Mouse (Mus musculus): ENCODE measurements around the gene Zmiz1. TPM values are rescaled to one million over a fixed set of nuclear protein-coding genes. Genes with fewer than 3 reads are reported as not detected.
A peak's percentile ranks its signal among the peaks of the same experiment; 100 is the strongest.

Zmiz1 gene
- polyA plus RNA-seq, 1 experiment from 2014 or later = 34.2 TPM

DNA sequence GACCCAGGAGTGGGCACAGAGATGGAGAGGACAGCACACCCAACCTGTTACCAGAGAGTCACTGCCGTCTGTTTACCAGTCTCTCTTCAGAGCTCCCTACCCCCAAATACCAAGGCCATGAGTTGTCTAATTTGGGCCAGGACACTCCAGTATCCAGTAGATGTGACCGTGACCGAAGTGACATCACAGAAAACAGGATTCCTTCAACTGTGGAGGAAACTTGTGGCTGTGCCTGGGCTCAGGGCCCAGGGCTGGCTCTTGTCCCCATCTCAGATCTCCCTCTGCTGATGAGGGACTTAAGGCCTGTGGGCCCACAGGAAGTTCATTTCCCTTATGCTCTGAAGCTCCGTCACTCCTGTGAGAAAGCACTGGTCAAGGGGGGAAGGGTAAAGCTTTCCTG, 249.5 kb downstream of the Zmiz1 start:
- H3K9ac ChIP-seq = peak overlapping the region; percentile 21; the same call in 1 of the 2 replicates
- no peak for ATAC-seq (ENCODE audit: insufficient number of reproducible peaks, low FRiP score)

DNA sequence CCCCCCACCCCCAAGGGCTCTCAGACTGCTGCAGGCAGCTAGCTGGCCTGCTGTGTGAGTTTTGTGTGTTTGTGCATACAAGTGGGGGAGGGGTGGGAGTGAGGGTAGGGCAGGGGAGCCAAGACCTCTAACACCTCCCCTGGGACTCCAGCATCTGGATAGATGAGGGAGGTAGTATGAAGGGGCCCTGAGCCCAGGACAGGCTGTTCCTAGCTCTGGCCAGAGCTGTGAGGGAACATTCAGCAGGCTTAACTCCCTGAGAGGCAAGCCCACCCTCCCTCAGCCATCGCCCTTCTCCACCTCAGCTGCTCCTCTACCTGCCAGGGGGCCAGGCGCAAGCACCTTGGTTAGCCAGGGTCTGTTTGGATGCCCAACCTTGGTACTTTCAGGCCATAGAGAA, 249.9 kb downstream of the Zmiz1 start:
- H3K4me3 ChIP-seq = no peak overlapping the region
- WGBS = 87% methylated on average over 2 of the region's 2 CpGs
- peak overlapping the region; percentile 67 for H3K27ac ChIP-seq (ENCODE audit: poor library complexity, severe bottlenecking)
- H3K4me2 ChIP-seq = peak overlapping the region; percentile 2
- peaks cover 58% of the 10 kb centered on the region for H3K4me1 ChIP-seq (replicated peaks)
- ATAC-seq (ENCODE audit: insufficient number of reproducible peaks, low FRiP score) = no peak
- no peaks in the 10 kb centered on the region for H3K27me3 ChIP-seq (replicated peaks)
- no peaks in the 10 kb centered on the region for H3K9me3 ChIP-seq (replicated peaks)
- peak overlapping the region; percentile 21; the same call in 1 of the 2 replicates for H3K9ac ChIP-seq
- H3K36me3 ChIP-seq = peaks cover 4% of the 10 kb centered on the region; the same call in 1 of the 2 replicates

More for the DNA sequence above, 249.5 kb downstream of the Zmiz1 start:
- Histone ChIP-seq H3K9me3 (replicated peaks) (no peaks in the 10 kb centered on the region), H3K27ac (ENCODE audit: poor library complexity, severe bottlenecking) (peak overlapping the region; percentile 67), H3K36me3 (no peaks in the 10 kb centered on the region), H3K4me3 (no peak overlapping the region), H3K4me2 (0 out of 2 replicates have a peak overlapping the region, but pooled peaks have one; percentile 2), H3K27me3 (replicated peaks) (no peaks in the 10 kb centered on the region), H3K4me1 (replicated peaks) (peaks cover 53% of the 10 kb centered on the region)
- WGBS = 46% methylated on average over 4 of the region's 4 CpGs

- Histone ChIP-seq H3K27ac (ENCODE audit: poor library complexity, severe bottlenecking) (peak overlapping the region; percentile 80), H3K36me3 (peaks cover 16% of the 10 kb centered on the region), H3K9ac (no peak overlapping the region), H3K27me3 (replicated peaks) (no peaks in the 10 kb centered on the region), H3K4me3 (no peak overlapping the region), H3K4me1 (replicated peaks) (peaks cover 59% of the 10 kb centered on the region), H3K4me2 (no peak overlapping the region), H3K9me3 (replicated peaks) (no peaks in the 10 kb centered on the region)
- WGBS = 18% methylated on average over 4 of the region's 4 CpGs
- peak; percentile 41; the same call in 1 of the 2 replicates for ATAC-seq (ENCODE audit: insufficient number of reproducible peaks, low FRiP score)
These were observed 251.1 kb downstream of the Zmiz1 start for GRCm38 (mm10) chr14:25710073-25710472.

DNA sequence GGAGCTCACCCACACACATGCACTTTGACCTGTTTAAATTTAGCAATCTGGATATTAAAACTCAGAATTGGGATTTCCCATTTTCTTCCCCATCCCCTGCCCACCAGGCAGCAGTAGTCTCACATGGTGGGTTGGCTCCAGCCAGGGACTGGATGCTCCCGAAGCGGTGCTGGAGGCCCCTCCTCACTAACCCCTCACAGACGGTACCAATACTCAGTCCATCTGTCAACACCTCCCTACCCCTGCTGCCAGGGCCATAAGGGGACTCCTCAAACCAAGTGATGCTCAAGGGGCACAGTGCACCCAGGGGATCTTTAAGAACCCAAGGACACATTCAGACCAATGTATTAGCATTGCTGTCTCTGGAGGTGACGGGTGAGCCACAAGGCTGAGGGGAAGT, 251.7 kb downstream of the Zmiz1 start:
- H3K36me3 ChIP-seq = peaks cover 22% of the 10 kb centered on the region
- no peak overlapping the region for H3K4me2 ChIP-seq
- no peak overlapping the region for H3K4me3 ChIP-seq
- WGBS = 35% methylated on average over 4 of the region's 4 CpGs
- H3K9me3 ChIP-seq (replicated peaks) = no peaks in the 10 kb centered on the region
- H3K27ac ChIP-seq (ENCODE audit: poor library complexity, severe bottlenecking) = peak overlapping the region; percentile 80
- no peaks in the 10 kb centered on the region for H3K27me3 ChIP-seq (replicated peaks)
- no peak overlapping the region for H3K9ac ChIP-seq
- peaks cover 59% of the 10 kb centered on the region for H3K4me1 ChIP-seq (replicated peaks)
- peak; percentile 9; the same call in 1 of the 2 replicates for ATAC-seq (ENCODE audit: insufficient number of reproducible peaks, low FRiP score)

DNA sequence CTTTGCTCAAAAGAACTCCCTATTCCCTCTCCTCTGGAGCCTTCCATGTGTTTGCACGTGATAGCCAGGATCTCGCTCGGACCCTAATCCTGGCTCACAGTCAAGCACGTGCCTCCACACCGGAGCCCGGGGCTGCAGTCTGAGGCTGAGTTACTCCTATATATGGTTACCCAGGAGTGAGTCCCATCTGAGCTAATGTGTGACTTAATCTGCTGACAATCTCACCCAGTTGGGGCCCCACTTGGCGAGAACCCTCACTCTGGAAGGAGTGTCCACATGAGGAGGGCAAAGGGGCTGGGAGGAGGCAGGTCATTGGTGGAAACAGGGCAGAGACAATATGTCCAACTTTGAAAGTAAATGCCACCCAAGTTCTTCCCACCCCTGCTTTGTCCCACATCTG, 252.2 kb downstream of the Zmiz1 start:
- H3K27ac ChIP-seq (ENCODE audit: poor library complexity, severe bottlenecking) = peak overlapping the region; percentile 80
- 24% methylated on average over 7 of the region's 7 CpGs for WGBS
- H3K9me3 ChIP-seq (replicated peaks) = no peaks in the 10 kb centered on the region
- peak overlapping the region; percentile 15; the same call in 1 of the 2 replicates for H3K9ac ChIP-seq
- no peaks in the 10 kb centered on the region for H3K27me3 ChIP-seq (replicated peaks)
- peaks cover 59% of the 10 kb centered on the region for H3K4me1 ChIP-seq (replicated peaks)
- H3K4me2 ChIP-seq = no peak overlapping the region
- no peak overlapping the region for H3K4me3 ChIP-seq
- H3K36me3 ChIP-seq = peaks cover 27% of the 10 kb centered on the region
- peak; percentile 57 for ATAC-seq (ENCODE audit: insufficient number of reproducible peaks, low FRiP score)

DNA sequence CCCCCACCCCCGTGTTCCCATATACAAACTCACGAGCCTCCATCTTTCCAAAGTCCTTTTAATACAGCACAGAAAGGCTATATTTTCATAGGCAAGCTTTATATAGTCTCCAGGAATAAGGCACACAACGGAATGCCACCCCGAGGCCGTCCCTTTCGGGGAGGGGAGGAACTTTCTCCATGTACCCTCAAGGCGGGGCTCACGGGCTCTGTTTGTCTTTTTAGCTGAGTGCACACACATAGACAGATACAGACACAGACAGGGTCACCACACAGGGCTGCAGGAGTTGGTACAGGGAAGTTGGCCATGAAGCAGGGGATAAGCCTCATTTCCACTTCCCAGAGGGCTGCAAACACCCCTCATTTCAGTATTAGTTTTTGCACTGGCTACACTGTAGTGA, 252.6 kb downstream of the Zmiz1 start:
- peaks cover 59% of the 10 kb centered on the region for H3K4me1 ChIP-seq (replicated peaks)
- H3K36me3 ChIP-seq = peaks cover 31% of the 10 kb centered on the region
- 0 out of 2 replicates have a peak, but pooled peaks have one; percentile 3 for ATAC-seq (ENCODE audit: insufficient number of reproducible peaks, low FRiP score)
- H3K9ac ChIP-seq = peak overlapping the region; percentile 15
- H3K4me2 ChIP-seq = no peak overlapping the region
- H3K27ac ChIP-seq (ENCODE audit: poor library complexity, severe bottlenecking) = peak overlapping the region; percentile 80
- no peaks in the 10 kb centered on the region for H3K27me3 ChIP-seq (replicated peaks)
- H3K4me3 ChIP-seq = no peak overlapping the region
- 46% methylated on average over 8 of the region's 8 CpGs for WGBS
- no peaks in the 10 kb centered on the region for H3K9me3 ChIP-seq (replicated peaks)

- no peak overlapping the region for H3K27ac ChIP-seq (ENCODE audit: poor library complexity, severe bottlenecking)
- 26% methylated on average over 4 of the region's 4 CpGs for WGBS
- ATAC-seq (ENCODE audit: insufficient number of reproducible peaks, low FRiP score) = no peak
- H3K36me3 ChIP-seq = peaks cover 38% of the 10 kb centered on the region
- peaks cover 60% of the 10 kb centered on the region for H3K4me1 ChIP-seq (replicated peaks)
- H3K9me3 ChIP-seq (replicated peaks) = no peaks in the 10 kb centered on the region
- no peak overlapping the region for H3K9ac ChIP-seq
- no peak overlapping the region for H3K4me3 ChIP-seq
- no peak overlapping the region for H3K4me2 ChIP-seq
- H3K27me3 ChIP-seq (replicated peaks) = no peaks in the 10 kb centered on the region
These were observed 254.5 kb downstream of the Zmiz1 start for GRCm38 (mm10) chr14:25713443-25713842.

Small RNA genes lying within 50 kb of the gene (microRNA-seq; reads per million reads assigned to microRNA genes)
- gene Mir3075 = 9.0 reads per million, percentile 23 among the genes with 10 or more reads in this experiment

Other genes starting within 250 kb of the Zmiz1 start
- 101 and 104 TPM in 2 replicates for gene Ppif, start 235.0 kb downstream of the Zmiz1 start, polyA plus RNA-seq (2016; fragmentation: Nextera tagmentation; extraction: Ambion mirVana)

Measured in heart, embryonic 12.5 days (tissue).